Mouse (Mus musculus) embryo, embryonic 11 days (tissue): Measurements from ENCODE around the gene Rras2.

Source experiments
- DNase-seq: peaks from one replicate; pipeline ENCODE4 v3.0.0-alpha.2; 2015

Gene Rras2

DNA sequence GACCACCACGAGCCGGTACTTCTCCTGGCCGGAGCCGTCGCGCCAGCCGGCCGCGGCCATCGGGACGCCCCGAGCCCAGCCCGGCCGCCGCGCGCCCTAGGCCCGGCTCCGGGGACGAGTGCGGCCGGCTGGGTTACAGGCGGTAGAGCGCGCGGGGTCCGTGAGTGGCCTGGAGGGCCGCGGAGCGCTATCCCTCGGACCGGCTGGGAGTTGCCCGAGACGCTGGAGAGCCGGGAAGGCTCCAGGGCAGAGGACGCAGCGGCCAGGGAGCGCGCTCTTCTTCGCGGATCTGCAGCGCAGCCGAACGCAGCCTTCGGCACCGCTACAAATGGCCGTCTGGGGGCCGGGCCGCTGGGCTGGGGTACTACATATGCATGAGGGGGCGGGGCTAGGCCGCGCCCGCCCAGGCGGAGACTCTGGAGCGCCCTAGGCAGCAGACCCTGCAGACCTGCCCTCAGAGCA is at the start of gene Rras2:
Rras2 (minus strand) TSS at position 338 of the 462 bp plus-strand sequence.
- peak; percentile 95 for DNase-seq

- DNase-seq, result no peak
Observed at GRCm38 (mm10) chr7:114162975-114163374, 45.4 kb upstream of the Rras2 start.

GRCm38 (mm10) chr7:114161101-114161500 is 43.5 kb upstream of the Rras2 start:
- no peak for DNase-seq

DNA sequence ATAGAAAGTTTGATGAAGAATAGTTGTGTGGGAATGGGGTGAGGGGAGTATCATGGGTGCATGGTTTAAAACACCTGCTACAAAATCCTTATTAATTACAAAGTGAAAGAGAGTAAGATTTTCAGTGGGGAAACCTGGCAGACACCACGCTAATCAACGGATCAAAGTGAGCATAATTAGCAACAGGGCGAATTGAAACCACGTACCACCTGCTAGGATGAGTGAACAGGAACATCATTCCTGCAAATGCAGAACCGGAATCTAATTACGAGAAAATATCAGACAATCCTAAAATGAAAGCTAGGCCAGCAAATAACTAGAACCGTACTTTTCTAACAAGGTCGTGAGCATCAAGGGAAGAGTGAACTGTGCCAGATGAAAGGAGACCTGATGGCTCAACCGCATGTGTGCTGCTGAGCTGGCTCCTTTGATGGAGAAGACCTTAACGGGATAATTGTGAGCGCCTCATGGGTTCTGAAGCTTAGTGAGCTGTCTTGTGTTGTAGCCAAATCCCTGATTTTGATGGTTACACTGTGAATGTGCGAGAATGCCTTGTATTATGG is 40.2 kb upstream of the Rras2 start:
- DNase-seq, result no peak

DNA sequence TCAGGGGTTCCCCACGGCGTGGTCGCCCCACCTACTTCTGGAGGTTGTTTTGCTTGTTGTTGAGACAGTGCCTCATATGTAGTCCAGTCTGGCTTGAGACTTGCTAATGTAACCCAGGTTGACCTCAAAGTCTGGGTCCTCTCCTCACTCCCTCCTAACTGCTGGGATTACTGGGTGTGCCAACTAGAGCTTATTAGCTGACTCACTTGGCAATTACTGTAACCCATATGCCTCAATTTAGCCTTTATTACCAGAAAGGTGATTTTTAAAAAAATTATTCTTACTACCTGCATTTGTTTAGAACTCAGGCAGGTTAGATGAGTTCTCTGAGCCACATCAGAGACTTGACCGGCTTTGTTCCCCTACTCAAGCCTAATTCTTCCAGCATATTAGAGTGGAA is 38.8 kb upstream of the Rras2 start:
- DNase-seq, result no peak

DNA sequence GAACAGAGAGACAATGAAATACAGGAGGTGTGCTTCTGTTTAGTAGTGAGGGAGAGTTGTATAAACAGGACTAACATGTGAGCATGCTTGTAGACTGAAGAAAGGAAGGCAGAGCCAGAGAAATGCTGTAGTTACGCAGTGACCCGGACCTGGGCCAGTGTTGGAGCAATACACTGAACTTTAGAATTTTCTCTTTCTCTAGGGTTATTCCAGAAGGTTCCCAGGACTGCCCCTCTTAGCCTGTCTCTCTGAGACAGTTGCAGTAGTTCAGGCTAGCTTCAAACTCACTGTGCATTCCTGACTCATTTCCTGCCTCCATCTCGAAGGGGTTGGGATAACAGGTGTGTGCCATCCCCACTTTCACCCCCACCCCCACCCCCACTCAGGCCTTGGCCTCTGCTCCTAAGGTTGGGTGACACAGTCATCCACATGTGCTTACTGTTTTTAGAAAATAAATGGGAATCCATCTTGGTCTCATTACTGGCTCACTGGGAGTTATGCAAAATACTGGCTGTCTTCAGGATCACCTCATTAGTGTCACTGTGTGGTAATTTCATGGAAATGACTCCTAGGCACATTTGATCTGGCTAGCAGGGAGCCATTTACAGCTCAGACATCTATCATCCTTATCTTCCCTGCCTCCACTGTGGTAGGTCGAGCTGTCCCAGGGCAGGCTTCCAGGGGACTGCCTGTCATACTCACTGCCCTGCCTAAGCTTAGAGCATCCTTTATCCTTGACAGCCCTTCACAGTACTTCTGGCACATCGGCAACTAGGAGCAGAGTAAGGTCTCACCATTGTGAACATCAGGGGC is 37.7 kb upstream of the Rras2 start:
- no peak for DNase-seq

- no peak for DNase-seq
Observed at GRCm38 (mm10) chr7:114151036-114151780, 33.6 kb upstream of the Rras2 start.

- no peak for DNase-seq
Observed at GRCm38 (mm10) chr7:114149564-114149963, 32.0 kb upstream of the Rras2 start.

GRCm38 (mm10) chr7:114149135-114149534 is 31.6 kb upstream of the Rras2 start:
- no peak for DNase-seq

DNA sequence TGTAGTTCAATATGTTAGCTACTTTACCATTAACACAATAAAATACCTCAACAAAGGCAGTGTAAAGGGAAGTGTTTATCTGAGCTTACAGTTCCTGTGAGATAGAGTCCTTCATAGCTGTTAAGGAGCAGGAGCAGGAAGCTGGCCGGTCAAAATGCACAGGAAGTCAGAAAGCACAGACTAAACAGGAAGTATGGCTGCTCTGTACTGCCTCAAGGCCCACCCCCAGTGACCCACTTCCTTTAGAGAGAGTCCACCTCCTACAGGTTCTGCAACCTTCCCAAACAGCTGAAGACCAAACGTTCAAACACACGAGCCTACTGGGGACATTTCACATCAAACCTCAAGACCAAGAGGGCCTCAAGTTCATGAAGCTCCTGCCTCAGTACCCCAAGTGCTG is 28.3 kb upstream of the Rras2 start:
- DNase-seq, result no peak

DNA sequence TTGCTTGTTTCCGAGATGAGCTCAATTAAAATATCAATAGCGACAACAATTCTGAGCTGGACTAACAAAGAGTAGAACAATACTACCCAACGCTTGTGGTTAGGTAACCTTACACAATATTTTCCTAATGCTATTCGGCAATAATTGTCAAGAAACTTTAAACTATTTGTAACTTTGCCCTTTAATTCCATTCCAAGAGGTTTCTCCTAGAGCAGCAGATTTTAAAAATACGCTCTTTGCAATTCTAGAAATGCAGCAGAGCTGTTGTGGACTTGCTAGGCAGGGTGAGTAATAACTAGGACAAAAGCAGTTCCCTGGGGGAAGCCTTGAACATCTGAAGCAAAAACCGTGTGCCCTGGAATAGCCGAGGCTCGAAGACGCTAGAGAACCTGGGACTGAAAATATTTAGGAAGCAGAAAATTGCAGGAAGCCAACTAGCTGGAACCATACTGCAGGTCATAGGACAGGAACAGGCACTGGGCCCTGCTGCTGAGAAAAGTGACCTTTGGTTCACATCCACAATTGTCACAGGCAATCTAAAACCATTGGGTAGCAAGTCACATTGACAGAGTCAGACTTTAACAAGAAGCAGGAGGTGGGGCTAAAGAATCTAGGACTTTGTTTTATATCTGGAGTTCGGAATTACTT is 24.7 kb upstream of the Rras2 start:
- no peak for DNase-seq

- DNase-seq, result no peak
Observed at GRCm38 (mm10) chr7:114140026-114140425, 22.4 kb upstream of the Rras2 start.

DNA sequence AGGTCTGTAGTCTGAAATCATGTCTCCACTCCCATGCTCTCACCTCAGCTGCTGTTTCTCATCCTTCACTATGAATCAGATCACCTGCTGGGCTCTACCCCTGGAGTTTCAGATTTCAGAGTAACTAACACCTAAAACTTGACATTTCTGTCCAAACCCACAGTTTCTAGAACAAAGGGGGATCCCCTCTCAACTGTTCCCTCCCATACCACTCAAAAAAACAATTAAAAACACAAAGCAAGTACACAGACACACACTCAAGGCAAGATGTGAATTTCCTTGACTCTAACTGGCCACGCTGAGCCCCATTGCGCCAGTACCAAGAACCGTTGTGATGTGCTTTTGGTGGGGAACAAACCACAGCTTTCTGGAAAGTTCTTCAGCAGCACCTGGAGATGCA is 21.8 kb upstream of the Rras2 start:
- DNase-seq, result no peak

DNA sequence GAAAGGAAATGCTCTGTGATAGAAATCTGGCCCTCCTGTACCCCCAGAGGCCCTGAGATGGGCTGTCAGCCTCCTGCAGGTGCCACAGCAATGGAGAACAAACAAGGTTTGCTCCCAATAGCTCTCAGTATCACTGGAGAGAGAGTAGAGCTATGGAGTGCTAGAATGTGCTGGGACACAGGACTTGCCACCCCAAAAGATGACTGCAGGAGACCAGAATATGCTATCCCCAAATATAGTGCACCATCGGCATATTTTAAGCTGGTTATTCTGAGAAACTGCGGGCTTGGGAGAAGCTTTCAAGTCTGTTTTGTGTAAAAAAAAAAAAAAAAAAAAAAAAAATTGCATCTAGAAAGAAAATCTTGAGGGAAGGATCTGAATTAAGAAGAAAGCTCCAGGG is 20.7 kb upstream of the Rras2 start:
- no peak for DNase-seq

DNA sequence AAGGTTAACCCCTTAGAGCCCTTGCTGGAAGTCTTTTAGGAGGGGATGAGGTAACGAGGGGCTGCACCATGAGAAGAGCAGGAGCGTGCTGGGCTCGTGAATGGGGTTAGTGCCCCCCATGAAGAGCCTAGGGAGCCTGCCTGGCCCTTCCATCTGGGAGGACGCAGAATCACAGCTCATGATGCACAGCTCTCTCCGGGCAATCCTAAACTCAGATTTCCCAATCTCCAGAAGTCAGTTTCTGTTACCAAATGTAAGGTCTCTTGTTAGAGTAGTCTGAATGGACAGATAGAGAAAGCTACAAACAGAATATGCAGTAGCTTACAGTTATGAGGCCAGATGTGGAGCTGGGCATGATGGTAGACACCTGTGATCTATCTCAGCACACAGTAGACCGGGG is 17.6 kb upstream of the Rras2 start:
- DNase-seq, result no peak

DNA sequence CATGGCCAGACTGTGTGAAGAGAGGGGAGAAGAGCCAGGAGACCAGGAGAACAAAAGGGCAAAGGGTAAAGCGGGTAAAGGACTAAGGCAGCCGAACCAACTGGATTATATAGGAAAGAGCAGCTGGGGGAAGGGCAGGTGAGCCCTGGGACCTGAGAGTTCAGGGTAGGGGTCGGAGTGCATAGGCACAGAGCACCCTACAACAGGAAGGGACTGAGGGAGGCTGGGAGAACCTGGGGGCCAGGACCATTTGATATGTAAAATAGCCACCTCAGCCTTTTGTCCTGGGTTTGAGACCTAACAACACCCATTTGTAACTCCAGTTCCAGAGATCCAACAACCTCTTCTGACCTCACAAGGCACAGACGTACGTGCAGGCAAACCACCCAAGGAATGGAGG is 16.4 kb upstream of the Rras2 start:
- no peak for DNase-seq

DNA sequence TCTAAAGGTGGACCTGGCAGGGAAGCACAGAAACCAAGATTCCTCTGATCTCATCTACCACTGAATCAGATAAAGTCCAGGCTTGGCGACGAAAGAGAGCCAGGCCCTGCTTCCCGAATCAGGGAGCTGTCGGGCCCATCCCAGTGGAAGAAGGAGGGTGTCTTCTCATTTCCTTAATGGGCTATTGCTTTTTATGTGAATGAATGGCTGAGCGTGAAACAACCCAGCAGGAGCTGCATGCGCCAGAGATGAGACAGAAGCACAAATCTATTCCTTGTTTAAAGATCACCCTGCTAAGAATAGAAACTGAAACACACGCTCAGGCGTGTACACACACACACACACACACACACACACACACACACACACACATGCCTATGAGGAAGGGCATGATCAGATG is 14.7 kb upstream of the Rras2 start:
- no peak for DNase-seq

- no peak for DNase-seq
Observed at GRCm38 (mm10) chr7:114129281-114129680, 11.7 kb upstream of the Rras2 start.

- no peak for DNase-seq
Observed at GRCm38 (mm10) chr7:114118180-114118579, 599 bp upstream of the Rras2 start.

DNA sequence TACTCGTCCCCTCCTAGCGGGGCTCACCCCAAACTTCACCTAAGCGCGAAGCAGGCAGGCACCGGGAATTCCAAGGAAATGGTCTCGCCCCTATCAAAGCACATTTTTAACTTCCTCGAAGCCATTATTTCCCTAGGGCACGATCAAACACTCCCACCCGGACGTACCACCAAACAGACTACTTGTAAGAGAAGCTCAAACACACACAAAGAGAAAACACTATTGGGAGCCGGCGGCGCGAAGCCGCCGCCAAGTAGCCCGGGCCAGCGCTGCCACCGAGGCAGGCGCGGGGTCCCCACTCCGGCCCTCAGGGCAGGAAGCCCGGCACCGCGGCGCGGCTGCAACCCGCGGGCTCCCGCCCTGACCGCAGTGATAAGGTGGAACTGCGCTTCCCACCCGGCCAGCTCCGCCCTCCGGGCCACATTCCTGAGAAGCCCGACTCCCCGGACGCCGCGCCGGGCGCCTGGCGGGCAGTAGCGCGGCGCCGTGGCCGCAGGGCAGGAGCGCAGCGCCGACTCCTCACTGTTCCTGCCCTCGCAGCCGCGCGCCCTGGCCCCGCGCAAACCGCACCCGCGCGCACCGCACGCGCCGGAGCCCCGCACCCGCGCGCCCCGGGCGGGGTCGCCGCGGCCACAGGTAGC is 750 bp downstream of the Rras2 start:
- DNase-seq, result peak; percentile 86

- no peak for DNase-seq
Observed at GRCm38 (mm10) chr7:114115961-114116360, 1.6 kb downstream of the Rras2 start.

- no peak for DNase-seq
Observed at GRCm38 (mm10) chr7:114114976-114115375, 2.6 kb downstream of the Rras2 start.

GRCm38 (mm10) chr7:114114284-114114683 is 3.3 kb downstream of the Rras2 start:
- DNase-seq, result no peak
